Mouse (Mus musculus) E14TG2a.4 (cell line): ENCODE data around the gene Zc3h15.

Experiments used
- CTCF ChIP-seq: conservative IDR thresholded peaks from 2 replicates; pipeline ENCODE4 v1.5.1; 2014; ENCODE audit warnings: low read length
- POU5F1 ChIP-seq: IDR thresholded peaks from 2 replicates; pipeline ENCODE4 v1.6.1; 2014; ENCODE audit warnings: low read length, borderline replicate concordance

GRCm38 (mm10) chr2:83699324-83699723 is 55.1 kb downstream of the Zc3h15 start:
- TF ChIP-seq CTCF = no peak
- no peak for TF ChIP-seq POU5F1
